Mouse (Mus musculus): Measurements from ENCODE around the gene Clec4g. TPM values are rescaled to one million over a fixed set of nuclear protein-coding genes. Genes with fewer than 3 reads are reported as not detected.
"Not testable (repeated sequence)": the region's sequence is repeated elsewhere in the genome, so short reads cannot be mapped to it uniquely, and the experiment has no call there.

The Clec4g gene
- polyA plus RNA-seq (2015; fragmentation: Nextera tagmentation; extraction: Ambion mirVana) = not detected in 2 replicates

DNA sequence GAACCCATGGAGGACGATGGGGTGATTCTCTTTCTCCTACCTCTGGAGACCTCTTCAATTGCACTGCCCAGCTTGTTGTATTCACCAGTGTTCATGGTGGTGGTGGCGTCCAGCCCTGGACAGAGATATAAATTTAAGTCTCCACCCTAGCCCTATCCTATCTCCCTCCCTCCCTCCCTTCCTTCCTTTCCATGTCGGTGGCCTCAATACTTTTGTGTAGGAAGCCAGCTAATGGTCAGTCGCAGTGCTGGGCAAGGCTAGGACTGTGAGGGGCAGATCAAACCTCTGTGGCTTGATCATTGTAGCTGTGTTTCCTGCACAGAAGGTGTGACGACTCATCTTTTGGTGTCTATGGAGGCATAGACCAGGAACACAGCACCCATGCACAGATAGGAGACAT, at the start of gene Clec4g:
Clec4g (minus strand) TSS at position 101 of the 400 bp plus-strand sequence.
- no peak within 1 kb of the TSS for H3K4me3 ChIP-seq (replicated peaks)
- no peak within 1 kb of the TSS for H3K27ac ChIP-seq (replicated peaks)
- H3K4me1 ChIP-seq = no peaks in the 10 kb centered on the region
- H3K27me3 ChIP-seq = no peaks in the 10 kb centered on the region
- no peaks in the 10 kb centered on the region for H3K9me3 ChIP-seq (replicated peaks)
- WGBS = 70% methylated on average over 5 of the region's 5 CpGs
- no peak within 1 kb of the TSS for H3K4me2 ChIP-seq (replicated peaks)
- H3K36me3 ChIP-seq = no peaks in the 10 kb centered on the region
- H3K9ac ChIP-seq = no peak within 1 kb of the TSS
- ATAC-seq (ENCODE audit: insufficient number of reproducible peaks, low FRiP score, low TSS enrichment, low read depth) = no peak

DNA sequence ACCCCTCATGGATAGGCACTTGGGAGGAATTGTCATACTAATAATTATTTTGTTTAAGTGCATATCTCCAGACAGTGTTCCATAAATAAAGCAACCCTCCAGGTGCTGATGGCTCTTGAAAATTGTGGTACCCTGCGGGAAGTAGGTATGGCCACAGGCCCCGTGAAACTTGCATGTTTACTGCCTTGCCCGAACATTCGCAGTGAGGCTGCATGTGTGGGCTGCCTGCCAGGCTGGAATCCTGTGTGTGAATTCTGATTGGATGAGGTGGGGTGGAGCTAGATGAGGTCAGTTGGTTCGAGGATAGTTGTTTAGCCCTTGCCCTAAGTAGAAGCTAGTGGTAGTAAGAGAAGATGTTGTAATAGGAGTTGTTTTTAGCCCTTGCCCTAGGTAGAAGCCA, 48.2 kb upstream of the Clec4g start:
- not testable (repeated sequence) for H3K4me3 ChIP-seq (replicated peaks); H3K9me3 ChIP-seq (replicated peaks); H3K4me1 ChIP-seq; H3K9ac ChIP-seq; H3K4me2 ChIP-seq (replicated peaks); H3K27ac ChIP-seq (replicated peaks); H3K36me3 ChIP-seq; H3K27me3 ChIP-seq; ATAC-seq (ENCODE audit: insufficient number of reproducible peaks, low FRiP score, low TSS enrichment, low read depth)
- 86% methylated on average over 5 of the region's 5 CpGs for WGBS

- ATAC-seq (ENCODE audit: insufficient number of reproducible peaks, low FRiP score, low TSS enrichment, low read depth) = peak; percentile 100
- Histone ChIP-seq H3K27ac (replicated peaks) (no peak overlapping the region), H3K36me3 (no peaks in the 10 kb centered on the region), H3K4me1 (no peaks in the 10 kb centered on the region), H3K9ac (no peak overlapping the region), H3K9me3 (replicated peaks) (no peaks in the 10 kb centered on the region), H3K27me3 (no peaks in the 10 kb centered on the region), H3K4me2 (replicated peaks) (no peak overlapping the region), H3K4me3 (replicated peaks) (no peak overlapping the region)
- WGBS = 60% methylated on average over 18 of the region's 18 CpGs
Observed at GRCm38 (mm10) chr8:3754261-3754850, 33.9 kb upstream of the Clec4g start.

DNA sequence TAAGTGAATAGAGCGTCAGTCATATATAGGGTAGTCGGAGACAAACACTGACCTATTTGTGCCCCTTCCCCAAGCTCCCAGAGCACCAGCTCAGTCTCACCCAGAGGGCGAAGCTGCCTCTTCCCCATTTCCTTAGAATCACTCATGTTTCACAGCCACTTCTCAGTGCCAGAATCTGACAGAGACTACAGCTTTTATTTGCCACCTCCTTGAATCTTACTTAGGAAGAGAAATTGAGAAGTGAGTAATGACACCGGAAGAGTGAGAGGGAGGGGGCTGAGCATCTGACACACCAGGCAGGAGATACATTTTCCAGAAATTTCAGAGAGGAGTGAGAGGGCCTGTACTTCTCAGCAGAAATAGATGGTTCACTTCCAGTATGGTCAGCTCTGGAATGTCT, 28.3 kb upstream of the Clec4g start, which contains the start of gene Cd209a:
Cd209a (minus strand) TSS at position 224 of the 400 bp plus-strand sequence.
- no peak within 1 kb of the TSS for H3K4me2 ChIP-seq (replicated peaks)
- no peak within 1 kb of the TSS for H3K4me3 ChIP-seq (replicated peaks)
- no peak within 1 kb of the TSS for H3K27ac ChIP-seq (replicated peaks)
- WGBS = 90% methylated on average over 4 of the region's 4 CpGs
- ATAC-seq (ENCODE audit: insufficient number of reproducible peaks, low FRiP score, low TSS enrichment, low read depth) = no peak
- H3K36me3 ChIP-seq = no peaks in the 10 kb centered on the region
- no peaks in the 10 kb centered on the region for H3K27me3 ChIP-seq
- H3K4me1 ChIP-seq = no peaks in the 10 kb centered on the region
- no peaks in the 10 kb centered on the region for H3K9me3 ChIP-seq (replicated peaks)
- H3K9ac ChIP-seq = no peak within 1 kb of the TSS

- ATAC-seq (ENCODE audit: insufficient number of reproducible peaks, low FRiP score, low TSS enrichment, low read depth) = no peak
- Histone ChIP-seq H3K27me3 (no peaks in the 10 kb centered on the region), H3K4me1 (no peaks in the 10 kb centered on the region), H3K4me3 (replicated peaks) (no peak overlapping the region), H3K9me3 (replicated peaks) (no peaks in the 10 kb centered on the region), H3K27ac (replicated peaks) (no peak overlapping the region), H3K36me3 (no peaks in the 10 kb centered on the region), H3K9ac (no peak overlapping the region), H3K4me2 (replicated peaks) (no peak overlapping the region)
- WGBS = 85% methylated on average over 2 of the region's 2 CpGs
Observed at GRCm38 (mm10) chr8:3736947-3737346, 16.5 kb upstream of the Clec4g start.

DNA sequence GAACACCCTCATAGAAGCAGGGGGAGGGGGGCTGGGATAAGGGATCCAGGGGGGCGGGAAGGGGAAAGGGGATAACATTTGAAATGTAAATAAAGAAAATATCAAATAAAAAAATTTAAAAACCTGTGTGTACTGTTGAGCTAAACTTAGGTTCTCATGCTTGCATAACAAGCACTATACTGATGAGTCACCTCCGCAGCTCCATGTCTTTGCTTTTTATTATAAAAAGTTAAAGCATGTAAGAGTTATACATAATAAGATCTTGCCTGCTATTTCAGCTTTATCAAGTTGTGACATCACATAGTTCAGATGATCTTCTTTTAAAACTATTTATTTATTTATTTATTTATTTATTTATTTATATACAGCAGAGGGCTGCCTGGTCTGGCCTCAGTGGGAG, 15.1 kb upstream of the Clec4g start:
- Histone ChIP-seq H3K4me1 (no peaks in the 10 kb centered on the region), H3K9me3 (replicated peaks) (no peaks in the 10 kb centered on the region), H3K4me3 (replicated peaks) (no peak overlapping the region), H3K27me3 (no peaks in the 10 kb centered on the region), H3K9ac (no peak overlapping the region), H3K4me2 (replicated peaks) (no peak overlapping the region), H3K27ac (replicated peaks) (no peak overlapping the region), H3K36me3 (no peaks in the 10 kb centered on the region)
- ATAC-seq (ENCODE audit: insufficient number of reproducible peaks, low FRiP score, low TSS enrichment, low read depth) = no peak
- 92% methylated on average over 2 of the region's 2 CpGs for WGBS

DNA sequence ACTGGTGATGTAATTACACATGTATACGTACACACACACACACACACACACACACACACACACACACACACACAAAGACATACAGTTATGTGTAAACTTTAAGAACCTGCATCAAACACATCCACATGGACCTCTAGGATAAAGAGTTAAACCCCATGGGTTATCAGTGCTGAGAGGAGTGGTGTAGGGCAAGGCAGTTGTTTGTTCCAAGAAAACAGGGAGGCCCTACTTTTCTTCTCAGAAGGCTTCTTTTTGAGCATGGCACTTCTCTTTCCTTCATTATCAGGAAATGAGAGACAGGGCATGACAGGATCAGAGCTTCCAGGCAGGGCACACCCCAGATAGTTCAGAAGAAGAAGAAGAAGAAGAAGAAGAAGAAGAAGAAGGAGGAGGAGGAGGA, 13.6 kb upstream of the Clec4g start:
- no peaks in the 10 kb centered on the region for H3K9me3 ChIP-seq (replicated peaks)
- no peak overlapping the region for H3K27ac ChIP-seq (replicated peaks)
- no peak overlapping the region for H3K4me2 ChIP-seq (replicated peaks)
- H3K36me3 ChIP-seq = no peaks in the 10 kb centered on the region
- no peaks in the 10 kb centered on the region for H3K27me3 ChIP-seq
- H3K9ac ChIP-seq = no peak overlapping the region
- ATAC-seq (ENCODE audit: insufficient number of reproducible peaks, low FRiP score, low TSS enrichment, low read depth) = no peak
- no peak overlapping the region for H3K4me3 ChIP-seq (replicated peaks)
- 45% methylated on average over 1 of the region's 1 CpGs for WGBS
- no peaks in the 10 kb centered on the region for H3K4me1 ChIP-seq

- H3K4me1 ChIP-seq = no peaks in the 10 kb centered on the region
- no peak overlapping the region for H3K4me2 ChIP-seq (replicated peaks)
- no peak for ATAC-seq (ENCODE audit: insufficient number of reproducible peaks, low FRiP score, low TSS enrichment, low read depth)
- 33% methylated on average over 1 of the region's 1 CpGs for WGBS
- no peaks in the 10 kb centered on the region for H3K27me3 ChIP-seq
- no peak overlapping the region for H3K4me3 ChIP-seq (replicated peaks)
- H3K36me3 ChIP-seq = no peaks in the 10 kb centered on the region
- H3K9me3 ChIP-seq (replicated peaks) = no peaks in the 10 kb centered on the region
- no peak overlapping the region for H3K27ac ChIP-seq (replicated peaks)
- H3K9ac ChIP-seq = no peak overlapping the region
Observed at GRCm38 (mm10) chr8:3721041-3721440, 590 bp upstream of the Clec4g start.

- WGBS = 14% methylated on average over 14 of the region's 14 CpGs
Observed at GRCm38 (mm10) chr8:3718559-3718958, 1.9 kb downstream of the Clec4g start.

GRCm38 (mm10) chr8:3717321-3717954, 3.0 kb downstream of the Clec4g start:
- Histone ChIP-seq H3K9ac (no peak overlapping the region), H3K4me3 (replicated peaks) (no peak overlapping the region), H3K27ac (replicated peaks) (no peak overlapping the region), H3K9me3 (replicated peaks) (no peaks in the 10 kb centered on the region), H3K4me1 (no peaks in the 10 kb centered on the region), H3K4me2 (replicated peaks) (no peak overlapping the region), H3K27me3 (no peaks in the 10 kb centered on the region), H3K36me3 (no peaks in the 10 kb centered on the region)
- ATAC-seq (ENCODE audit: insufficient number of reproducible peaks, low FRiP score, low TSS enrichment, low read depth) = no peak
- 80% methylated on average over 12 of the region's 12 CpGs for WGBS

More at GRCm38 (mm10) chr8:3718559-3718958, 1.9 kb downstream of the Clec4g start:
- no peaks in the 10 kb centered on the region for H3K4me1 ChIP-seq
- H3K4me3 ChIP-seq (replicated peaks) = no peak overlapping the region
- no peaks in the 10 kb centered on the region for H3K36me3 ChIP-seq
- ATAC-seq (ENCODE audit: insufficient number of reproducible peaks, low FRiP score, low TSS enrichment, low read depth) = no peak
- no peak overlapping the region for H3K9ac ChIP-seq
- no peak overlapping the region for H3K27ac ChIP-seq (replicated peaks)
- H3K4me2 ChIP-seq (replicated peaks) = no peak overlapping the region
- H3K9me3 ChIP-seq (replicated peaks) = no peaks in the 10 kb centered on the region
- H3K27me3 ChIP-seq = no peaks in the 10 kb centered on the region

- Histone ChIP-seq H3K9ac (no peak overlapping the region), H3K4me1 (no peaks in the 10 kb centered on the region), H3K4me3 (replicated peaks) (no peak overlapping the region), H3K36me3 (no peaks in the 10 kb centered on the region), H3K27ac (replicated peaks) (no peak overlapping the region), H3K9me3 (replicated peaks) (no peaks in the 10 kb centered on the region), H3K27me3 (no peaks in the 10 kb centered on the region), H3K4me2 (replicated peaks) (no peak overlapping the region)
- no peak for ATAC-seq (ENCODE audit: insufficient number of reproducible peaks, low FRiP score, low TSS enrichment, low read depth)
- 49% methylated on average over 2 of the region's 2 CpGs for WGBS
Observed at GRCm38 (mm10) chr8:3711646-3712045, 8.8 kb downstream of the Clec4g start.

DNA sequence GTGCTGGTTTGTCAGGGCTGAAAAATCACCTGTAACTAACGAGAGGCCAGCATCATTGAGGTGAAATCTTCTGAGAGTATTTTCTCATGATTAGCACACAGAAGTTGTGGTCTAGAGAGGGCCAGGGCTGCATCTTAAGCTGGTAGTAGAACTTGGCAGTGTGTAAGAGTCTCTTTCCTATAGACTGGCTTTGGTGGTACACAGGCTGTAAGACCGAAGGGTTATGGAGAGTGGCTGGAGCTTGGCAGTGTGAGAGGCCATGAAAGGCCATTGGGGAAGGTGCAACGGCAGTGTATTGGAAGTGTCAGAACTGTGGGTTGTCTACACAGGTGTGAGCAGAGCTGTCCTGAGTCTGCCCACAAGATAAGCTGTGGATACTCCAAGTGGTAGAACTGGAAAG, 10.1 kb downstream of the Clec4g start:
- 74% methylated on average over 3 of the region's 3 CpGs for WGBS
- Histone ChIP-seq H3K27me3 (no peaks in the 10 kb centered on the region), H3K9ac (no peak overlapping the region), H3K4me2 (replicated peaks) (no peak overlapping the region), H3K36me3 (no peaks in the 10 kb centered on the region), H3K4me3 (replicated peaks) (no peak overlapping the region), H3K27ac (replicated peaks) (no peak overlapping the region), H3K4me1 (no peaks in the 10 kb centered on the region), H3K9me3 (replicated peaks) (no peaks in the 10 kb centered on the region)
- no peak for ATAC-seq (ENCODE audit: insufficient number of reproducible peaks, low FRiP score, low TSS enrichment, low read depth)
